Mouse (Mus musculus): ENCODE measurements at regions not wholly inside any gene's neighbourhood (a gene's known extent, or its start where the extent isn't known, plus 50 kb on each side); places are given as distances from the start of the nearest gene placed in this dataset.
A peak's percentile ranks its signal among the peaks of the same experiment; 100 is the strongest.
"Not testable (repeated sequence)": the region's sequence is repeated elsewhere in the genome, so short reads cannot be mapped to it uniquely, and the experiment has no call there.

GRCm38 (mm10) chr2:39835370-39835769 lies 609.1 kb upstream of the Ppp6c start:
- no peak for TF ChIP-seq USF1 (IDR thresholded peaks at IDR 0.05; ENCODE audit: low read depth)
- peak; percentile 94 for TF ChIP-seq FOSL1 (IDR thresholded peaks at IDR 0.05; ENCODE audit: insufficient read depth, low read length, poor library complexity, severe bottlenecking)
- peak; percentile 22 for TF ChIP-seq CEBPB (IDR thresholded peaks at IDR 0.05; ENCODE audit: low read depth)
- Histone ChIP-seq H3ac (ENCODE audit: control insufficient read depth, insufficient read length, low read depth) (no peak overlapping the region), H3K79me2 (ENCODE audit: control insufficient read depth, insufficient read depth) (no peaks in the 10 kb centered on the region), H3K36me3 (ENCODE audit: control insufficient read depth, insufficient read depth) (no peaks in the 10 kb centered on the region), H3K4me3 (ENCODE audit: insufficient read depth, poor library complexity, severe bottlenecking) (no peak overlapping the region), H3K79me3 (ENCODE audit: low read depth) (no peaks in the 10 kb centered on the region), H3K27me3 (ENCODE audit: control insufficient read depth, insufficient read depth, insufficient read length) (no peaks in the 10 kb centered on the region)

GRCm38 (mm10) chr2:39823851-39824250 lies 597.6 kb upstream of the Ppp6c start:
- Histone ChIP-seq H3K27me3 (ENCODE audit: control insufficient read depth, insufficient read depth, insufficient read length) (no peaks in the 10 kb centered on the region), H3ac (ENCODE audit: control insufficient read depth, insufficient read length, low read depth) (no peak overlapping the region)
- TF ChIP-seq USF1 (IDR thresholded peaks at IDR 0.05; ENCODE audit: low read depth) (no peak), FOSL1 (IDR thresholded peaks at IDR 0.05; ENCODE audit: insufficient read depth, low read length, poor library complexity, severe bottlenecking) (no peak), CTCF (IDR thresholded peaks at IDR 0.05; ENCODE audit: control insufficient read depth, insufficient read depth, insufficient read length) (no peak), MYOG (IDR thresholded peaks at IDR 0.05; ENCODE audit: control insufficient read depth, extremely low read depth, insufficient read length) (no peak), MYOD1 (IDR thresholded peaks at IDR 0.05; ENCODE audit: control insufficient read depth, insufficient read length, low read depth) (no peak), CEBPB (IDR thresholded peaks at IDR 0.05; ENCODE audit: low read depth) (no peak), MAX (IDR thresholded peaks at IDR 0.05) (no peak)

GRCm38 (mm10) chr2:39806681-39807080 lies 580.4 kb upstream of the Ppp6c start:
- not testable (repeated sequence) for H3K79me3 ChIP-seq (ENCODE audit: low read depth); H3K36me3 ChIP-seq (ENCODE audit: control insufficient read depth, insufficient read depth)
- peak; percentile 81 for TF ChIP-seq MAX (IDR thresholded peaks at IDR 0.05)

More at GRCm38 (mm10) chr2:39823851-39824250, 597.6 kb upstream of the Ppp6c start:
- Histone ChIP-seq H3K4me3 (ENCODE audit: insufficient read depth, poor library complexity, severe bottlenecking) (no peak overlapping the region), H3K79me2 (ENCODE audit: control insufficient read depth, insufficient read depth) (no peaks in the 10 kb centered on the region), H3K79me3 (ENCODE audit: low read depth) (no peaks in the 10 kb centered on the region), H3K36me3 (ENCODE audit: control insufficient read depth, insufficient read depth) (no peaks in the 10 kb centered on the region)

More at GRCm38 (mm10) chr2:39806681-39807080, 580.4 kb upstream of the Ppp6c start:
- not testable (repeated sequence) for H3K4me3 ChIP-seq (ENCODE audit: insufficient read depth, poor library complexity, severe bottlenecking); H3K79me2 ChIP-seq (ENCODE audit: control insufficient read depth, insufficient read depth); H3ac ChIP-seq (ENCODE audit: control insufficient read depth, insufficient read length, low read depth); H3K27me3 ChIP-seq (ENCODE audit: control insufficient read depth, insufficient read depth, insufficient read length)
